Mouse (Mus musculus) natural killer cell, adult 2 months (primary cell): ENCODE measurements around the gene Ets1.
A peak's percentile ranks its signal among the peaks of the same experiment; 100 is the strongest.

Experiments used
- DNase-seq, 2 experiments: peaks; one replicate each; pipeline ENCODE4 v3.0.0; 2022; ENCODE audit warnings: low spot score in 2 of 2

Gene Ets1

GRCm38 (mm10) chr9:32616516-32617429 is 19.2 kb upstream of the Ets1 start:
- DNase-seq: no peak

- DNase-seq: peak; percentile 75 to 91
These were observed 18.6 kb upstream of the Ets1 start for GRCm38 (mm10) chr9:32617430-32617768.

GRCm38 (mm10) chr9:32618544-32619120 is 17.4 kb upstream of the Ets1 start:
- no peak for DNase-seq

GRCm38 (mm10) chr9:32619661-32620060 is 16.4 kb upstream of the Ets1 start:
- no peak for DNase-seq

- DNase-seq: no peak
These were observed 15.6 kb upstream of the Ets1 start for GRCm38 (mm10) chr9:32620446-32620845.

- no peak for DNase-seq
These were observed 6.5 kb upstream of the Ets1 start for GRCm38 (mm10) chr9:32629385-32629981.

GRCm38 (mm10) chr9:32631341-32631740 is 4.7 kb upstream of the Ets1 start:
- DNase-seq: no peak

GRCm38 (mm10) chr9:32632237-32632636 is 3.8 kb upstream of the Ets1 start:
- DNase-seq: no peak

GRCm38 (mm10) chr9:32644981-32645380 is 9.0 kb downstream of the Ets1 start:
- no peak for DNase-seq

GRCm38 (mm10) chr9:32645475-32645874 is 9.5 kb downstream of the Ets1 start:
- peak in 1 of 2 experiments; percentile 47 for DNase-seq

- no peak for DNase-seq
These were observed 10.7 kb downstream of the Ets1 start for GRCm38 (mm10) chr9:32646539-32647258.

- DNase-seq: no peak
These were observed 11.7 kb downstream of the Ets1 start for GRCm38 (mm10) chr9:32647506-32648250.

- DNase-seq: no peak
These were observed 12.3 kb downstream of the Ets1 start for GRCm38 (mm10) chr9:32648286-32648685.

GRCm38 (mm10) chr9:32650738-32651137 is 14.7 kb downstream of the Ets1 start:
- peak in 1 of 2 experiments; percentile 37 for DNase-seq

- DNase-seq: peak; percentile 15 to 76
These were observed 16.1 kb downstream of the Ets1 start for GRCm38 (mm10) chr9:32652112-32652511.

- DNase-seq: no peak
These were observed 18.3 kb downstream of the Ets1 start for GRCm38 (mm10) chr9:32654305-32654704.

- DNase-seq: no peak
These were observed 20.4 kb downstream of the Ets1 start for GRCm38 (mm10) chr9:32656351-32656844.

GRCm38 (mm10) chr9:32657124-32657523 is 21.1 kb downstream of the Ets1 start:
- DNase-seq: no peak

- DNase-seq: no peak
These were observed 24.5 kb downstream of the Ets1 start for GRCm38 (mm10) chr9:32660406-32660960.

- no peak for DNase-seq
These were observed 25.1 kb downstream of the Ets1 start for GRCm38 (mm10) chr9:32661071-32661470.

GRCm38 (mm10) chr9:32661561-32661960 is 25.5 kb downstream of the Ets1 start:
- peak in 1 of 2 experiments; percentile 45 for DNase-seq
